Mouse (Mus musculus): ENCODE results near the gene Asnsd1. TPM values are rescaled to one million over a fixed set of nuclear protein-coding genes. Genes with fewer than 3 reads are reported as not detected.

Asnsd1 gene
- total RNA-seq, 2 experiments from 2014 or later: 27.7 TPM

DNA sequence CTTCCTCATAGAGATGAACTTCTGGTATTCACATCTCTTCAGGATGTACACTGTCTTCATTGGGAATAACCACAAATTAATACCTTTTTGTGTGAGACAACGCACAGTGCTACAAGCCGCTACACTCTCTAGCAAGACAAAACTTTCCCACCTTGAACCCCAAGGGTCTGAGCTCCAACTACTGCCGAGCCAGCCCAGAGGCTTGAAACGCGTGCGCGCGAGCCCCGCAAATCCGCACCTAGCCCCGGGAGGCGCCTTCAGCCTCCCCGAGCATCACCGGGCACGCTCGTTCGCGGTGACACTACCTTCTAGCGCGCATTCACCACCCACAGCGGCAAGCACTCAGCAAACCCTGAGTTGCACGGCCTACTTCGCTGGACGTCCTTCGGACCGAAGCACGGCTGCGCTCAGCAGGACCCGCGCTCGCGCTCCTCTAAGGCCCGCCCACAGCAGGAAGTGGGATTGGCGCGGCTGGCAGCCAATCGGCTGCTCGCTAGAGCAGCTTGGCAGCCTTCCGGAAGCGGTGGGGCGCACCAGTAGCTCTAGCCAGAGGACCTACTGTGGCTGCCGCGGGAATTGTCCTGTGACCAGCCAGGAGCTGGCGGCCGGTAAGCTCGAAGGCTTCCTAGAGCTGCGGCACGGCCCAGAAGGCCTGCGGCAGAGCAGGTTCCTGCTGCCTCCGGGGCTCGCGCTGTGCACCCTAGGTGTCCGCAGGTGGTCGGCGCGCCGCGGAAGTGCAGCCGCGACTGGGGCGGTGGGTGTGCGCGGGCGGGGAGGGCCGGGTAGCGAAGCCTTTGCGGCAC is 55.8 kb downstream of the Asnsd1 start, which contains the start of the genes Pms1, Ormdl1 and Gm28778:
Gene Pms1 (minus strand): TSS at position 438 of the 803 bp plus-strand sequence.
Gene Ormdl1 (plus strand): TSS at position 515 of the 803 bp plus-strand sequence.
Gene Gm28778 (plus strand): TSS at position 531 of the 803 bp plus-strand sequence.
- DNase-seq (ENCODE audit: low spot score in 2 of 2): peak; percentile 94 to 95

Other genes starting within 250 kb of the Asnsd1 start
- not detected for gene 1700019A02Rik, start 165.1 kb downstream of the Asnsd1 start, total RNA-seq (2021)
- 10 to 100 TPM in 1 of 2 experiments, 1 to 10 TPM in 1; 9.7 to 12.2 TPM for gene Pms1, start 55.7 kb downstream of the Asnsd1 start, total RNA-seq (2021)
- 1 to 10 TPM; 6.2 to 6.4 TPM for gene Ormdl1, start 55.7 kb downstream of the Asnsd1 start, total RNA-seq (2021)
- under 1 TPM in 1 of 2 experiments, not detected in 1; 0.65 TPM for gene Gm28778, start 55.6 kb downstream of the Asnsd1 start, total RNA-seq (2021)
- 10 to 100 TPM; 16.6 to 17.7 TPM for gene Osgepl1, start 39.1 kb downstream of the Asnsd1 start, total RNA-seq (2021)
- gene Asdurf, start 133 bp downstream of the Asnsd1 start, total RNA-seq (2021): 1 to 10 TPM in 1 of 2 experiments, not detected in 1; 3.8 TPM
- under 1 TPM; 0.14 to 0.36 TPM for gene Gm28551, start 85 bp downstream of the Asnsd1 start, total RNA-seq (2021)